Mouse (Mus musculus) forebrain, embryonic 15.5 days (tissue): ENCODE measurements around the gene Foxd4. TPM values are rescaled to one million over a fixed set of nuclear protein-coding genes. Genes with fewer than 3 reads are reported as not detected.

Source experiments
- ATAC-seq: fragments of 200-750 bp; cut with Nextera tagmentation; replicated peaks from 2 replicates; pipeline ENCODE4 v1.8.0; 2017; ENCODE audit warnings: mild to moderate bottlenecking, moderate TSS enrichment, moderate library complexity
- H3K27ac ChIP-seq: fragments of 300-500 bp; sonication (generic); replicated peaks from 2 replicates; pipeline ENCODE4 v1.5.1; 2015; ENCODE audit warnings: mild to moderate bottlenecking, inconsistent platforms
- H3K27me3 ChIP-seq: fragments of 300-500 bp; sonication (generic); 2 replicates; pipeline ENCODE4 v1.6.1; 2015; ENCODE audit warnings: inconsistent platforms
- H3K36me3 ChIP-seq: fragments of 300-500 bp; sonication (generic); 2 replicates; pipeline ENCODE4 v1.6.1; 2015; ENCODE audit warnings: mild to moderate bottlenecking, inconsistent platforms
- H3K4me1 ChIP-seq: fragments of 300-500 bp; sonication (generic); 2 replicates; pipeline ENCODE4 v1.6.1; 2015; ENCODE audit warnings: inconsistent platforms
- H3K4me2 ChIP-seq: fragments of 300-500 bp; sonication (generic); replicated peaks from 2 replicates; pipeline ENCODE4 v1.6.1; 2015; ENCODE audit warnings: mild to moderate bottlenecking, inconsistent platforms
- H3K4me3 ChIP-seq: fragments of 300-500 bp; sonication (generic); 2 replicates; pipeline ENCODE4 v1.5.1; 2015; ENCODE audit warnings: mild to moderate bottlenecking, inconsistent platforms
- H3K9ac ChIP-seq: fragments of 300-500 bp; sonication (generic); replicated peaks from 2 replicates; pipeline ENCODE4 v1.6.1; 2015; ENCODE audit warnings: mild to moderate bottlenecking, inconsistent platforms
- H3K9me3 ChIP-seq: fragments of 300-500 bp; sonication (generic); 2 replicates; pipeline ENCODE4 v1.6.1; 2016; ENCODE audit warnings: inconsistent platforms
- WGBS: fragments of 180-500 bp; shearing (Covaris S2); methylation state at CpG from one replicate; pipeline ENCODE4 v1.1.7; 2015; ENCODE audit warnings: mixed read lengths; 5-methylcytosine and 5-hydroxymethylcytosine counted together
- polyA plus RNA-seq: library from polyadenylated mRNA; unstranded; fragments of >200 nt; fragmentation: Nextera tagmentation; extraction: Ambion mirVana; gene quantifications from 2 replicates; pipeline ENCODE4 v1.2.1, GENCODE M21; 2015

The Foxd4 gene
- not detected in 2 replicates for polyA plus RNA-seq

DNA sequence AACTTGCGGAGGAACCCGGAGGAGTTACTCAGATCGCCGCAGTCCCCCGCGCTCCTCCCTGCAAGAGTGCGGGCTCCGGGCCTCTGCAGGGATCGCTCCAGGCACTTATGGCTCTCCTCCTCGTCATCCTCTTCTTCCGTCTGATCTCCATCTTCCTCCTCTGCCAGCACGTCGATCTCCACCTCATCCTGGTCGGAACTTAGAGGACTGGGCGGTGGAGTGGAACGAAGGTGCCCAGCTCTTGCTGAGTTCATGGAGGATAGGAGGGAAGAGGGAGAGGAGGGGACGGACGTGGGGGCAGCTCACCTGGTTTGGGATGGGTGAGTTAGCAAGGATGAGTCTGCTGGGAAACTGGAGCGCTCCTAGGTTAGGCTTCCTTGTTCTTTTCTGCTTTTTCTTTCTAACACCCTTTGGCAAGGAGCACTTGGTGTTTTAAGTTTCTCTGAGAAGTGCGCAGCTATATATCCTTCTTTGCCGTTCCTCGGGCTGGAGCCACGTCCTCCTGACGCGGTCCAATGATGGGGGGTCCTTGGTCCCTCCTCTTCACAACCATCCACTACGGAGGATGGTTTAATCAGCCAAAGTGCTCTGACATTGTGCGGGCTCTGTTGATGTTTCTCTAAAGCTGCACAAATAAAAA is at the start of gene Foxd4:
Gene Foxd4 (minus strand): TSS at position 617 of the 640 bp plus-strand sequence.
- Histone ChIP-seq H3K4me3 (peak within 1 kb of the TSS; percentile 40), H3K9ac (0 out of 2 replicates have a peak within 1 kb of the TSS, but pooled peaks have one; percentile 24), H3K27ac (no peak within 1 kb of the TSS), H3K27me3 (peaks cover 74% of the 10 kb centered on the region), H3K4me2 (peak within 1 kb of the TSS; percentile 82), H3K36me3 (no peaks in the 10 kb centered on the region), H3K9me3 (no peaks in the 10 kb centered on the region), H3K4me1 (peaks cover 27% of the 10 kb centered on the region)
- peak; percentile 23; the same call in 1 of the 2 replicates for ATAC-seq
- under 1% methylated on average over 27 of the region's 27 CpGs for WGBS

DNA sequence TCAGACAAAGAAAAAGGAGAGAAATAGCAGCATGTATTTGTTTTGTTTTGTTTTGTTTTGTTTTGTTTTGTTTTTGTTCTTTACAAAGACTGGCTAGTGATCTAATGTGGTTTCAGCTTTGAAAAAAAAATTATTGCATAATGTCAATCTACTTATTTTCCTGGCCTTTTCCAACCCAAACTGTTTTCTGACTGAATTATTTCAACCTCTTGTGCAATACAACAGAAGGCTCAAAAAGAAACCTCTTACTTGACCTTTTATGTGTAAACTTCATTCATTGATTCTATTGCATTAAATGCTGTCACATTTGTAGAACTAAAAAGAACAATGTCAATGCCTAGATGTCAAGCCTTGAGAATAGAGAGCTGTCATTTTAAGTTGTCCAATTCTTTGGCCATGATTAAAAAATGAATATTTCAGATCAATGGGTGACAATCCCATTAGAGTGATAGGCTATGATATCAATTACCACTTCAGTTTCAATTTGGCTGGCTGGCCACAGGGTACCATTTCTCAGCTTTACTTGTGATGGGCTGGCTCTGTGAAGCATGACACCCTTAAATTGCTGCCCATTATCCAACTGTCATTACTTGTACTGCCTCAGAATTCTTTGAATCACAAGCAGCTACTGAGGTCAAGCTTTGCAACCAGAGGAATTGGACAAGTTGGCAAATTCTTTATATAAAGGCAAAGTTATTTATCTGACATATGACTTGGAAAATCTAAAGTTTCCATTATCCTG is 44.7 kb upstream of the Foxd4 start:
- Histone ChIP-seq H3K4me1 (no peaks in the 10 kb centered on the region), H3K9ac (no peak overlapping the region), H3K4me3 (no peak overlapping the region), H3K27ac (no peak overlapping the region), H3K36me3 (no peaks in the 10 kb centered on the region), H3K27me3 (no peaks in the 10 kb centered on the region), H3K4me2 (no peak overlapping the region), H3K9me3 (no peaks in the 10 kb centered on the region)
- ATAC-seq = no peak

DNA sequence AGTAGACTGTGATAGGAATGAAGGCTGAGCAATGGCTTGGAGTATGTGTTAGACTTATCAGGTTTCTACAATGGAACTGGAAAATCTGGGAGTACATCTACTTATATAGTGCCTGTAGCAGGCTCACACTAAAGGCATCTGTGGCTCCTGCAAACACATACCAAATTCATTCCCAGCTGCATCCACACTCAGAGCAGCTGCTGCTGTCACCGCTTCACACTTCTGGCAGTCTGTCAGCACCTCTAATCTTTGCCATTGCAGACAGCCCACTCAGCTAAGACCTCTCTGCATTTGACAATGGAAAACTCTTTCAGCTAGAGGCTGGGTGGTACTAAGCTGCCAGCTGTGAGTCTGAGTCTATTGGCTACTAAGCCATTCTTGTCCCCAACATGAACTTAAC is 36.1 kb upstream of the Foxd4 start:
- ATAC-seq = no peak

DNA sequence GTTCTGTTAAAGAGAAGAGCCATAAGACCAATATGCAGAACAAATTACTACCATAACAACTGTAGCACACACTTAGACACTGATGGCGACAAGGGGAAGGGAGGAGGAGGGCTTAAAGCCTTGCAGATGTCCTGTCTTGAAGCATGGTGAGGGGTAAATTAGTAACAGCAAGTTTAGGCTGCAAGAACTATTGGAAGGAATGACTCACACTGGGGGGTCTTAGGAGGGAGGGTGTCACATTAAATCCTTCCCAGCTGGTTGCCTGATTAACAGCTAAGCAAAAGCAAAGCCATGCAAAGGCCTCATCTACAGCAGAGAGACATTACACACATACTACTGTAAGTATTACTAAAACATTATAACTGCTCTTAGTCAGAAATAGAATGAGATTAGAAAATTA is 28.0 kb upstream of the Foxd4 start:
- H3K4me3 ChIP-seq = no peak overlapping the region
- ATAC-seq = no peak
- no peaks in the 10 kb centered on the region for H3K4me1 ChIP-seq
- no peak overlapping the region for H3K9ac ChIP-seq
- H3K27ac ChIP-seq = no peak overlapping the region
- no peaks in the 10 kb centered on the region for H3K9me3 ChIP-seq
- WGBS = 27% methylated on average over 1 of the region's 1 CpGs
- H3K36me3 ChIP-seq = no peaks in the 10 kb centered on the region; the same call in 1 of the 2 replicates
- no peak overlapping the region for H3K4me2 ChIP-seq
- H3K27me3 ChIP-seq = no peaks in the 10 kb centered on the region

More for the DNA sequence above, 36.1 kb upstream of the Foxd4 start:
- Histone ChIP-seq H3K27me3 (no peaks in the 10 kb centered on the region), H3K4me1 (no peaks in the 10 kb centered on the region), H3K27ac (no peak overlapping the region), H3K9me3 (no peaks in the 10 kb centered on the region), H3K4me3 (no peak overlapping the region), H3K36me3 (no peaks in the 10 kb centered on the region), H3K9ac (no peak overlapping the region), H3K4me2 (no peak overlapping the region)
- WGBS = 67% methylated on average over 1 of the region's 1 CpGs

DNA sequence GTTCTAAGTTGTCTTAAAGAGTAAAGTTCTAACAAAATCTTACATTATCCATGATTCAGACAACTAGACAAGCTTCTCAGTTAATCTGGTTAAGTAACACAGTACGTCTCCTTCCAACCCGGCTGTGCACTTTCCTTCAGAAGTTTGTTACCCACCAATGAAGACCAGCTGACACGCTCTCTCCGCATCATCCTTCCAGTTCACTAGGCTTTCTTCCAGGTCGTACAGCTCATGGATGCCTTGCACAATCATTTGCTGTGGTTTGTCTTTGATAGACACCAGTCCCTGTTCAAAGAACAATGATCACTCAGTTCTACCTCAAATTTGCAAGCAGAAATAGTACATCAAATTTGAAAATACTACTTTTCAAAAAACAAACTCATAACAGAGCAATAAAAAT is 19.9 kb upstream of the Foxd4 start:
- H3K27ac ChIP-seq = no peak overlapping the region
- H3K9me3 ChIP-seq = no peaks in the 10 kb centered on the region
- peaks cover 20% of the 10 kb centered on the region for H3K36me3 ChIP-seq
- no peaks in the 10 kb centered on the region for H3K4me1 ChIP-seq
- H3K4me3 ChIP-seq = no peak overlapping the region
- H3K4me2 ChIP-seq = no peak overlapping the region
- WGBS = 91% methylated on average over 5 of the region's 5 CpGs
- no peak overlapping the region for H3K9ac ChIP-seq
- ATAC-seq = no peak
- no peaks in the 10 kb centered on the region for H3K27me3 ChIP-seq

DNA sequence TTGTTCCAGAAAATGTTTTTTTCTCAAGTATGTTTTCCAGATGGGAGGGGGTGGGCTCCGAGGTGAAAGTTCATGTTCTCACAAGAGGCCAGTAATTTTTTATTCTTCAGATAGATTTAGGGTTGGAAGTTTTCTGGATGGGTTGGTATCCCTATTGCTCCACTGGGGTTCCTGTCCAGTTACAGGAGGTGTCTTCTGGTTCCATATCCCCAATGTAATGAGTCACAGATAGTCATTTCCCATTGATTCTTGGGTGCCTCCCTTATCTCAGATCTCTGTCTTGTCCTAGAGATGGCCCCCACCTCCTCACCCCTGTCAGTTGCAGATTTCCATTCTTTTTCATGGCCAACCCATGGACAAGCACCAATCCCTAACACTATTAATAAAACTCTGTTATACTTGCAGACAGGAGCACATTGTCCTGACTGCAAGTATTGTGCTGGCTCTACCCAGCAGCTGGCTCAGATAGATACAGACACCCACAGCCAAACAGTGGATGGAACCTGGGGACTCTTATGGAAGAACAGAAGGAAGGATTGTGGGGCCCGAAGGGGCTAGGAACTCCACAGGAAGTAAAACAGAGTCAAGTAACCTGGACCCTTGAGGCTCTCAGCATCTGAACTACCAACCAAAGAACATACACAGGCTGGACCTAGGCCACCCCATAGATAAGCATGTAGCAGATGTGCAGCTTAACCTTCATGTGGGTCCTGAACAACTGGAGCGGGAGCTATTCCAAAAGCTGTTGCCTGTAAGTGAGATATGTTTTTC is 7.6 kb upstream of the Foxd4 start:
- H3K36me3 ChIP-seq = no peaks in the 10 kb centered on the region
- H3K4me1 ChIP-seq = no peaks in the 10 kb centered on the region
- ATAC-seq = no peak
- H3K9me3 ChIP-seq = no peaks in the 10 kb centered on the region
- no peak overlapping the region for H3K9ac ChIP-seq
- H3K4me3 ChIP-seq = no peak overlapping the region
- H3K4me2 ChIP-seq = no peak overlapping the region
- no peak overlapping the region for H3K27ac ChIP-seq
- 0 out of 2 replicates have a peak, but pooled peaks cover 5% of the 10 kb centered on the region for H3K27me3 ChIP-seq
- WGBS = 89% methylated on average over 3 of the region's 3 CpGs

DNA sequence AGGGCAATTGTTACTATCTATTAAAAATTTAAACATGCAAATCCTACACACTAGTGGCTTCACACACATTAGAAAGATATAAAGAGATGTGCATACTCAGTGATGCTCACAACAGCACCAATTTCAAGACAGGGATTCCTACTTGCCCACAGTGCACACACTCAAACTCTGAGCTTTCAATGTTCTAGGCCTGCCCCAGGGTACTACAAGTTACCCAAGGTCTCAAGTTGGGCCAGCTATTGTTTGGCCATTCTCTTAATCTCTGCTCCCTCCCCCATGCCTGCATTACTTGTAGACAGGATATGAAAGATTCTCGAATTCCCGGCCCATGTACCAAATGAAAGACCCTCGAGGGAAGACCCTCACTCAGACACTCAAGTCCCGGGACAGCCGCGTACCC is 6.7 kb upstream of the Foxd4 start:
- no peak overlapping the region for H3K4me3 ChIP-seq
- H3K4me2 ChIP-seq = no peak overlapping the region
- no peak overlapping the region for H3K27ac ChIP-seq
- no peak overlapping the region for H3K9ac ChIP-seq
- H3K4me1 ChIP-seq = no peaks in the 10 kb centered on the region
- H3K36me3 ChIP-seq = no peaks in the 10 kb centered on the region
- H3K9me3 ChIP-seq = no peaks in the 10 kb centered on the region
- H3K27me3 ChIP-seq = peaks cover 14% of the 10 kb centered on the region
- 87% methylated on average over 6 of the region's 6 CpGs for WGBS
- ATAC-seq = no peak

DNA sequence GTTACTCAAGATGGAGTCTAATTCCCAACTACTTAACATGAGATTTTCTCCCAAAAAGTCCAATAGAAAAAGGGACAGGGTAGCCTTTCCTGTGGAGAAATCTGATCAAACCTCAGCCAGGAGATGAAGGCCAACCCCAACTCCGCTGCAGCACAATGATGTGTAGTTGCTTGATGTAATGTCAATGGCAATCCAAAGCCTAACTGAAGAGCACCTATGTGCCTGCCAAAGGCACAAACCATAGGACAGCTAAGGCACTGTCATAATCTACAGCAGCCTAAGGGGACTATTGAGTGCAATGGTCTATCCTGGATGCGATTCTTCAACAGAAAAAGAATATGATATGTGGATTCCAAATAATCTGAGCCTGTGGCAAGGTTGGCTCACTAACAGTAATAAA is 1.8 kb upstream of the Foxd4 start:
- H3K4me2 ChIP-seq = no peak overlapping the region
- H3K4me1 ChIP-seq = peaks cover 20% of the 10 kb centered on the region
- H3K27me3 ChIP-seq = peaks cover 56% of the 10 kb centered on the region
- no peak overlapping the region for H3K9ac ChIP-seq
- WGBS = 49% methylated on average over 2 of the region's 2 CpGs
- no peak overlapping the region for H3K4me3 ChIP-seq
- H3K36me3 ChIP-seq = no peaks in the 10 kb centered on the region
- no peak overlapping the region for H3K27ac ChIP-seq
- H3K9me3 ChIP-seq = no peaks in the 10 kb centered on the region
- ATAC-seq = no peak

DNA sequence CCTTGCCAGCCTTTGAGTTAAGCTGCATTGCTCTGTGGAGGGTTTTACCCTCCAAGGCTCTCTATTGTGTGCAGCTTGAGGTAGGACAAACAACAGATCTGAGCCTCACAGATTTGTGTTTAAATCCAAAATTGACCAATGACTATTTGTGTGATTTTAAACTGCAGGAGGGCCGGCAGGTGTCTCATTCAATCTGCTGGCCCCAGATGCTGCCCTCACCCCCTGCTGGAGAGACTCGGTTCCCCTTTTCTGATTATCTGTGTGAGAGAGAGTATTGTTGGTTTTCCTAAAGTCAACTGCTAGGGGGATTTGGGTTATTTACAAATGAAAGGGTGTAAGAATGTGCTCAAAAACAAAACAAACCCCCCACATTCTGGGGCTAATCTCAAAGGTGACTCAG is 1.3 kb upstream of the Foxd4 start:
- Histone ChIP-seq H3K27ac (no peak overlapping the region), H3K4me1 (peaks cover 25% of the 10 kb centered on the region), H3K4me2 (no peak overlapping the region), H3K9ac (no peak overlapping the region), H3K9me3 (no peaks in the 10 kb centered on the region), H3K4me3 (no peak overlapping the region), H3K36me3 (no peaks in the 10 kb centered on the region), H3K27me3 (peaks cover 62% of the 10 kb centered on the region)
- WGBS = 0% methylated on average over 2 of the region's 2 CpGs
- ATAC-seq = no peak

DNA sequence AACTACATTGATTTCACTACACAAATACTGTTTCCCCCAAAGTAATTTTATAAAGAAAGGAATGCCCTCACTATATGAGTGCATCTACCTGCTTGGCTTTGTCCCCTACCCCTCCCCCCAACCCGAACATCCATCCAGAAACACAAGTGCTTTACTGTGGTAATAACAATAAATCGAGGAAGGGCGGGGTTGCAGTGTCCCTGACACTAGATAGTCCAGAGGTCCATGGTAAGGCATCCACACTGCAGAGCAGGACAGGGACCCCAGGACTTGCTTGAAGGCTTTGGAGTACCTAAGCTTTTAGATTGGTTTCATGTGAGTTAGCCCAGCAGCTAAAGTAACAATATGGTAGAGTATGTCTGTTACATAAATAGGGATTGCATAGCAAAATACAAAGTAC is 669 bp upstream of the Foxd4 start:
- Histone ChIP-seq H3K27me3 (peaks cover 68% of the 10 kb centered on the region), H3K9me3 (no peaks in the 10 kb centered on the region), H3K27ac (no peak overlapping the region), H3K4me3 (no peak overlapping the region), H3K4me2 (no peak overlapping the region), H3K9ac (no peak overlapping the region), H3K4me1 (peaks cover 27% of the 10 kb centered on the region), H3K36me3 (no peaks in the 10 kb centered on the region)
- ATAC-seq = no peak
- WGBS = 5% methylated on average over 3 of the region's 3 CpGs

DNA sequence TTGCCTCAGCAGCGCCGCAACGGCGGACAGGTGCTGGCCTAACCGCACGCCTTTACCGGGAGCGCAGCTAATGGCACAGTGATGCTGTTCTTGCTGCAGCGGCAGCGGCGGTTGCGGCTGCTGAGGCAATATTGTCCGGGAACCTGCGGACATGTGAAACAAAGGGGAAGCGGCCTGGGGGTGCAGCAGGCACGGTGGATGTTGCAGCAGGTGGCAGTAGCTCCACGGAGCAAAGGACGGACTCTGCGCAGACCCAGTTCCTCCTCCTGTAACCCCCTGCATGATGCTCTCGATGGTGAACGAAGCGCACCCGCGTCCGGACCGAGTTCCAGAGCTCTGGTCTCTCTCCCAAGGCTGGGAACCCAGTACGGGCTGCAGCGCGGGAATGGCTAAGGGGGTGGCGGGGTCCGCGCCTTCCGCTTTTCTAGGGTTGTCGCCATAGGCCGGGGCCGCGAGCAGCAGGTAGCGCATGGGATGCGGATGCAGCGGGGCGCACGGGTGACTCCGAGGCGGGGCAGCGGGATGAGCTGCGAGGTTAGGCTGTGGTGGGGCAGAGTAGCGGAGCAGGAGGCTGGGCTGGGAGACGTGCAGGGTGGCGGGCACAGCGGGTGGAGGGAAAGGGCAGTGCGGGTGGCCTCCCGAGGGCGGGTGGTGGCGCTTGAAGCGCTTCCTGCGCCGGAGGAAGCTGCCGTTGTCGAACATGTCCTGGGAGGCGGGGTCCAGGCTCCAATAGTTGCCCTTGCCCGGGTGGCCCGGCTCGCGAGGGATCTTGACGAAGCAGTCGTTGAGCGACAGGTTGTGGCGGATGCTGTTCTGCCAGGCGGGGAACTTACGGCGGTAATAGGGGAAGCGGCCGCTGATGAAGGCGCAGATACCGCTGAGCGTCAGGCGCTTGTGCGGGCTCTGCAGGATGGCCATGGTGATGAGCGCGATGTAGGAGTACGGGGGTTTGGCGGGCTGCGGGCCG is 1.1 kb downstream of the Foxd4 start:
- 1% methylated on average over 84 of the region's 84 CpGs for WGBS
- no peaks in the 10 kb centered on the region for H3K36me3 ChIP-seq
- ATAC-seq = peak; percentile 57
- H3K9ac ChIP-seq = peak overlapping the region; percentile 24; the same call in 1 of the 2 replicates
- H3K4me3 ChIP-seq = peak overlapping the region; percentile 40
- no peak overlapping the region for H3K27ac ChIP-seq
- no peaks in the 10 kb centered on the region for H3K9me3 ChIP-seq
- peaks cover 78% of the 10 kb centered on the region for H3K27me3 ChIP-seq
- H3K4me2 ChIP-seq = peak overlapping the region; percentile 82
- H3K4me1 ChIP-seq = peaks cover 27% of the 10 kb centered on the region
